Mouse (Mus musculus) ES-Bruce4 (cell line): ENCODE data around the gene Stk17b. TPM values are rescaled to one million over a fixed set of nuclear protein-coding genes. Genes with fewer than 3 reads are reported as not detected.

Experiments used
- H3K27ac ChIP-seq: 2 replicates; pipeline ENCODE4 v1.5.1; 2012; ENCODE audit warnings: low read length, inconsistent platforms; ENCODE audit not compliant: insufficient read depth
- H3K27me3 ChIP-seq: 2 replicates; pipeline ENCODE4 v1.6.1; 2012; ENCODE audit warnings: mild to moderate bottlenecking, low read length, inconsistent platforms; ENCODE audit not compliant: control insufficient read depth, poor library complexity, insufficient read depth, severe bottlenecking
- H3K36me3 ChIP-seq: 2 replicates; pipeline ENCODE4 v1.6.1; 2012; ENCODE audit warnings: inconsistent platforms, mild to moderate bottlenecking, low read length, moderate library complexity; ENCODE audit not compliant: control insufficient read depth, poor library complexity, insufficient read depth, severe bottlenecking
- H3K4me1 ChIP-seq: one replicate; pipeline ENCODE4 v1.8.1; 2011; ENCODE audit warnings: low read length; ENCODE audit not compliant: control insufficient read depth, insufficient read depth
- H3K4me3 ChIP-seq: 2 replicates; pipeline ENCODE4 v1.5.1; 2011; ENCODE audit warnings: low read depth, mild to moderate bottlenecking, low read length
- H3K9ac ChIP-seq: 2 replicates; pipeline ENCODE4 v1.6.1; 2012; ENCODE audit warnings: low read depth, mild to moderate bottlenecking, inconsistent platforms; ENCODE audit not compliant: poor library complexity, severe bottlenecking
- H3K9me3 ChIP-seq: replicated peaks from 2 replicates; pipeline ENCODE4 v1.6.1; 2012; ENCODE audit warnings: mild to moderate bottlenecking, low read length, inconsistent platforms; ENCODE audit not compliant: control insufficient read depth, poor library complexity, insufficient read depth, severe bottlenecking
- CTCF ChIP-seq: IDR thresholded peaks from one replicate; pipeline ENCODE4 v1.8.1; 2011; ENCODE audit warnings: low read depth, low read length
- EP300 ChIP-seq: IDR thresholded peaks from 2 replicates; pipeline ENCODE4 v1.6.1; 2011; ENCODE audit warnings: low read depth, low read length; ENCODE audit not compliant: insufficient read depth
- POLR2A ChIP-seq: IDR thresholded peaks from one replicate; pipeline ENCODE4 v1.8.1; 2011; ENCODE audit warnings: low read length; ENCODE audit not compliant: insufficient read depth
- polyA plus RNA-seq: library from polyadenylated mRNA; stranded (reverse); fragments of >200 nt; gene quantifications from 2 replicates; pipeline ENCODE4 v1.2.4, GENCODE M21; 2011; ENCODE audit warnings: low read depth; ENCODE audit not compliant: missing spikeins, insufficient read depth, insufficient read length

Gene Stk17b
- polyA plus RNA-seq, 1 experiment, result 48.1 TPM

DNA sequence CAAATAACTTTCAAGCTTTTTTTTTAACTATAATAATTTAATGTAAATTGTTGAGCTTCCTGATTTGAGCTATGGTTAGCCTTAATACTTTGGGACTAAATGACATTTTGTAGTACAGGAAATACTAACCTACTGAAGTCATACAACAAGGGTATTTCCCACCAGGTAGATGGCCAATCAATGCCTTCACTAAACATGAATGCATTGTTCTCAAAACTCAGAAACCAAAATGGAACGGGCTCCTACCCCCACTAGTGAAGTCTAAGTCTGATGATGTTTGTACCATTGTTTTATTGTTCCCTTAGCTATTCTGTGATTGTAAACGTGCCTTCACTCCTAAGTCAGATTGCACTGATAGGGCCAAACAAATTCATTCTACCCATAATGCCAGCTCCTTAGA is 23.2 kb upstream of the Stk17b start:
- TF ChIP-seq POLR2A (no peak), CTCF (no peak), EP300 (no peak)
- H3K4me1 ChIP-seq, result no peaks in the 10 kb centered on the region
- no peak overlapping the region for H3K9ac ChIP-seq

DNA sequence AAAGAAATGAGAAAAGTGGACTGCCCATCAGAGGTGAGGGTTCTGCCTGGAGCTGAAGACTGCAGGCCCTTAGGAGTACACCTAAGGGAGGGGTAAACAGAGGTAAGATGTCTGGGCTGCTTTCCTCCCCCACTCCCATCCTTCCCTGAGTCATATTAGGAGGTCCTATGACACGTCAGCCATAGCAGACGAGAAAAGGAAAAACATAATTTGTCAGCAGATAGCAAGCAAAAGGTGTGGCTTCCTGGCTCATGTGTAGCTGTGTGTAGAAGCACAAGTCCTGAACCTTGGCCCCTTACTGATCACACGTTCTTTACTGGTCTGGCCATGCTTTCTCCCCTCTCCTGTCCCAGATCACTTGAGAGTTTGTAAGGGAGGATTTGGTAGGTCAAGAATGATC is 12.8 kb upstream of the Stk17b start:
- Histone ChIP-seq H3K36me3 (no peaks in the 10 kb centered on the region), H3K4me1 (no peaks in the 10 kb centered on the region), H3K9me3 (no peaks in the 10 kb centered on the region), H3K9ac (no peak overlapping the region), H3K27me3 (no peaks in the 10 kb centered on the region), H3K4me3 (no peak overlapping the region), H3K27ac (no peak overlapping the region)
- TF ChIP-seq CTCF, result no peak
- no peak for TF ChIP-seq EP300
- no peak for TF ChIP-seq POLR2A

More for the DNA sequence above, 23.2 kb upstream of the Stk17b start:
- H3K27ac ChIP-seq, result no peak overlapping the region
- no peak overlapping the region for H3K4me3 ChIP-seq
- H3K36me3 ChIP-seq, result no peaks in the 10 kb centered on the region
- no peaks in the 10 kb centered on the region for H3K27me3 ChIP-seq
- H3K9me3 ChIP-seq, result no peaks in the 10 kb centered on the region

DNA sequence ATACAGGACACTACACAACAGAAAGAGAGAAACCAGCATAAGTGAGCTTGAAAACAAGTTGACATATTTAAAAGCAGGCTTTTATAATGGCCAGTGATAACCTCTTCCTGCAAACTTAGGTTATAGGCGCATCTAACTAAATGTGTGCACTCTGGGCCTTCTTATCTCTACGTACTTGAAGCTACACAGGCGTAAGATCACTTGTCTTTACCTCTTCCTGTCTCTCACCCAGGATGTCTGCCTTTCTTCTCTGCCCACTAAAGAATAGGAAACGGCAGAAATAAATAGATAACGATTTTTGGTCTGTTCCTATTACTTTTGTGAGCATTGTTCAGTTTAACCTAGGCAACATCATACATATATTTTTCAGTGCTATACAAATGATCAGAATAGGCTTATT is 12.1 kb upstream of the Stk17b start:
- no peaks in the 10 kb centered on the region for H3K4me1 ChIP-seq

DNA sequence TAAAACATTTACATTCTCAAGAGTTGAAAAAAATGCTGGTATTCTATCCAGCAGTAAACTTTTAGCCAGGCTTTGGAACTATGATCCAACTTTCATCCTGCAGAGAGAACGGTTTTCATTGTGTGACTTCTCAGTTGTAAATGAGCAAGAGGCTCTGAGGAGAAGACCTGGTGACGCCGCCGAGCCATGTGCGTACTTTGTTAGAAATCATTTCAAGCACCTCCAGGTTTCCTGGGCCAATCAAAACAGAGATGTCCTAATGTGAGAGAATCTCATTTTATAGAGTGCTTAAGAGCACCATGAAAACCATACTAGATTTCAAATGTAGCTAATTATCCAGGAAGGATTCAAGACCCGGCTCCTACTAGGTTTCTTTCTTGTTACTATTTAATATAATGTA is 11.2 kb upstream of the Stk17b start:
- TF ChIP-seq CTCF (no peak), EP300 (no peak), POLR2A (no peak)
- Histone ChIP-seq H3K9me3 (no peaks in the 10 kb centered on the region), H3K9ac (no peak overlapping the region), H3K36me3 (no peaks in the 10 kb centered on the region), H3K4me3 (no peak overlapping the region), H3K27me3 (no peaks in the 10 kb centered on the region), H3K4me1 (no peaks in the 10 kb centered on the region), H3K27ac (no peak overlapping the region)

More for the DNA sequence above, 12.1 kb upstream of the Stk17b start:
- H3K27ac ChIP-seq, result no peak overlapping the region
- no peaks in the 10 kb centered on the region for H3K36me3 ChIP-seq
- H3K9me3 ChIP-seq, result no peaks in the 10 kb centered on the region
- no peak overlapping the region for H3K9ac ChIP-seq
- H3K27me3 ChIP-seq, result no peaks in the 10 kb centered on the region
- no peak for TF ChIP-seq CTCF
- no peak for TF ChIP-seq POLR2A
- TF ChIP-seq EP300, result no peak
- H3K4me3 ChIP-seq, result no peak overlapping the region

DNA sequence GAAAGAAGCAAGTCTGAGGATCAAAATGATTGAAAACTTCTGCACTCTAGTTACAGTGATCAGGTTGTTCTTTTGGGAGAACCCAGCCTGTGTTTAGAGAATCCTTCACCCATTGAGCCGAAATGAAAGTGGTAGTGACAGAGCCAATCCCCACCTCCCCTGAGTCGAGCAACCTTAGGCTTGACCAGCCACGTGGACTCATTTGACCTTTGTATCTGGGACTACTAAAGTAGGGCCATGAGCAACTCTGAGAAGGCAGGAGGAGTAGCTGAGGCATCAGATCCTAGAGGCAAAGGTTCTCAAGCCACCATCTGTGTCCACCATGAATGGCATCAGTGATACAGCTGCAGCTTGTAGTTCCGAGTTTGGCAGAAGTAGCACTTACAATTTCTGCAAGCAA is 10.6 kb upstream of the Stk17b start:
- H3K9me3 ChIP-seq, result no peaks in the 10 kb centered on the region
- no peaks in the 10 kb centered on the region for H3K36me3 ChIP-seq
- no peak overlapping the region for H3K27ac ChIP-seq
- no peak overlapping the region for H3K4me3 ChIP-seq
- no peak for TF ChIP-seq CTCF
- no peak for TF ChIP-seq POLR2A
- TF ChIP-seq EP300, result no peak
- H3K27me3 ChIP-seq, result no peaks in the 10 kb centered on the region
- H3K4me1 ChIP-seq, result no peaks in the 10 kb centered on the region
- no peak overlapping the region for H3K9ac ChIP-seq

DNA sequence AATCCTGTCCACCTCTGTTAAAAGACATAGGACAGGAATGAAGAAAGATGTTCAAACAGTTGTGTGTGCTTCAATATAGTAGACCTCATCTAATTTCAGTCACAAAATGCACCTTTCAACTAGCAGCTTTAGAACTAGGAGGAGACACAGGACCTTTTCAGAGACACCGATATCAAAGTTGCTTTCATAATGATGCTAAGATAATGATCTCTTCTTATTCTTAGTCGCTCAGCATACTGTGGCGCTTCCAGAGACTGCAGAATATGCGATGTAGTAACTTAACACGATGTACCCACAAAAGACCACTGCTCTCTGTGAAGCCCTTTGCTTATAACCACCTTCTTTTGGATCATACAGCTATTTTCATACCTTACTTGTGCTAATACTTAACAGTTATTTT is 10.1 kb upstream of the Stk17b start:
- H3K27me3 ChIP-seq, result no peaks in the 10 kb centered on the region
- no peaks in the 10 kb centered on the region for H3K36me3 ChIP-seq
- H3K27ac ChIP-seq, result no peak overlapping the region
- no peaks in the 10 kb centered on the region for H3K4me1 ChIP-seq
- no peak overlapping the region for H3K9ac ChIP-seq
- TF ChIP-seq CTCF (no peak), EP300 (no peak)
- H3K9me3 ChIP-seq, result no peaks in the 10 kb centered on the region
- no peak overlapping the region for H3K4me3 ChIP-seq
